Mouse (Mus musculus) kidney, adult 8-10 months (tissue): ENCODE results near the gene Grtp1.

Experiments used
- DNase-seq, 2 experiments: peaks; one replicate each; pipeline ENCODE4 v3.0.0; 2022

The Grtp1 gene

DNA sequence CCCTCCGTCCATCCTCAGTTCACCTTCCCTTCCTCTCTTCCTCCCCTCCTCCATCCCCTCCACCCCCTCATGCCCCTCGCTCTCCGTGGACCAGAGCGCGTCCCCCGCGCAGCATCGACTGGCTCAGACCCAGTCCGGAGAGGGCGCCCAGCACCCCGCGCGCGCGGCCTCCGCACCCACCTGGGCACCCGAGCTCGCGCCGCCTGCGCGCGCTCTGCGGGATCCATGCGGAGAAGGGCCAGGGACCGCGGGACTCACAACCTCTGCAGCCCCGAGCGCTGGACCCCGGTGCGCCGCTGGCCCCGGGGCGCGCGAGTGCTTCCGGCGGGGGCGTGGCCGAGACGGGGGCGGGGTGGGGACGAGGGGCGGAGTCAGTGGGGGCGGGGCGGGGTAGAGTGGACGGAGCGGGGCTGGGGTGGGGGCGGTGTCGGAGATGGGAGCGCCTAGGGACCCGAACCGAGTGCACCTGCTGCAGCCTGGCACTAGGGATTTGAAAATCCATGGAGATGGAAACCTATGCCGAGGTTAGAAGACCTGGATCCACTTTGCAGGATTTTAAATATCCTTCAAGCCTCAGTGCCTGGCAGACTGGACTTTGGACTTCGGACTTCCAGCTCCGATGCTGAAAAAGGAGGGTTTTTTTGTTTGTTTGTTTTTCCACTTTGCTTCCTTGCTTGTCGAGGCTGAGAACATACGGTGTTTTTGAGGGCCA is at the start of gene Grtp1:
TSS of gene Grtp1 (minus strand) at position 320 of the 712 bp plus-strand sequence.
- peak; percentile 65 to 71 for DNase-seq

DNA sequence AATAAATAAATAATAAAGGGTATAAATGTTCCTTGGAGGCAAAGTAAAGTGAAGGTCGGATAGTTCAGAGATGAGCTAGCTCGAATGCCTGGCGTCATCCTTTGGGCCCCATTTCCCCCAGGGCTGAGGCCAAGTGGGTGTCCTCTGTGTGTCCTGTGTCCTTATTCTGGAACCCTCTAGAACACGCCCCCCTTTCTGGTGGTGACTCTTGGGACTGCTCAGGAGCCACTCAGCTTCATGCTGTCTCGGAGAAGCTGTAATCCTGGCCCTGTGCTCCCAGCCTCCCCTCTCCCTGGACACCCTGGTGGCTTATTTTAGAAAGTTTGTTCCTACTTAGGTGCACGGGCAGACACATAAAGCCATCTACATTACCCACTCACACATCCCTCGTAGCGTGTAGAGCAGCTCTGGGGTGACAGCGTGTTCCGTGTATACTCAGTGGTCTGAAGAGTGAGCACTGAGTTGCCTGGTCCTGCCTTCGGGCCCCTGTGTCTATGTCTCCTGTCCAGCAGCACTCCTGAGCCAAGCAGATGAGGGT is 44.0 kb upstream of the Grtp1 start:
- DNase-seq, result no peak

DNA sequence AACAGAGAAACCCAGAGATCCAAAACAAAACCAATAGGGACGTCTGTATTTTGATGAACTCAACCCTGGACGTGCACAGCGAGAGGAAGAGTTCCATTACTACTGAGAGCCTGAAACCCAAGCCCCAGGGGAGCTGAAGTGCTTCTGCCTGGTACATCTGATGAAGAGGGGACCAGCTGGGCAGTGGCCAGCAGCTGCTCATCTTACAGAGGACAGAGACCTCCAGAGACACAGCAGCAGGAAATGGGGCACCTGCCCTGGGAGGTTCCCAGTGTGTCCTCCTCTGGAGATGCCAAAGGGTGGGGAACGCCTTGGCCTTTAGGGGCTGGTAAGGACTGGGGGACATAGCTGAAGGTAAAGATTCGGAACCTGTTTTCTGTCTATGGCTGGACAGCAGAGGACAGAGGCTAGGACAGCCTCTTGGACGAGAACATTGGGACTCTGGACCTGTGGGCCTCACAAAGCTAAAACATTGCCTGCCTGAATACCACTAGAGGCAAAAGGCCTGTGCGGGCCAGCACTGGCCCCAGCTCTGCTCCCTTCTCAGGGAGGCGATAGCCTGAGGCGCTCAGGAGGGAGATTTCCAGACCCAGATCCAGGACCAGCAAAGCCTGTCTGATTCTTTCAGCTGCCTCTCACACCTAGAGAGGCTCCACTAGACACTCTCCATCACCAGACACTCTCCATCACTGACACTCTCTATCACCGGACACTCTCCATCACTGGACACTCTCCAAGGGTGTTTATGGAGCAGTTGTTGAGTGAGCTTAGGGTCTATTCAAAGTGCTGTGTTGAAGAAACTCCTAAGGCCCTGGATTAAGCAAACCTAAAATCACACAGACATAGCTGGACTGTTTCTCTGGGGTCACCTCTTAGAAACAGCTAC is 42.8 kb upstream of the Grtp1 start:
- no peak for DNase-seq

DNA sequence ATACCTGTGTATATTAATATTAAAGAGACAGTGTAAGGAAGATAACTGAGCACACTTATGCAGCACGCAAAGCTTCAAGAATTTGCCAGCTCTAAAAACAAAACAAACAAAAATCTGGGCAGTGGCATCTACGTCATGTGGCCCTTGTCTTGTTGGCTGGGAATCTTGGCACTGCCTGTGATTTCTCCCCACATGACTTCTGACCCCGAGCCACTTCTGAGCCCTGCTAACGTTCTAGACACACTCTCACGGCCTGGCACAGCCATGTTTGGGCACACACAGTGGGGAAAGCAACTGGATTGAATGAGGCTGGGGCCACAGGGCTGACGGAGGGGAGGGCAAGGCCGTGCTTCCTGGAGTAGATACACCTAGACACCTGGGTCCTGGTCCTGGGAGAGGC is 40.3 kb upstream of the Grtp1 start:
- peak; percentile 45 to 55 for DNase-seq

DNA sequence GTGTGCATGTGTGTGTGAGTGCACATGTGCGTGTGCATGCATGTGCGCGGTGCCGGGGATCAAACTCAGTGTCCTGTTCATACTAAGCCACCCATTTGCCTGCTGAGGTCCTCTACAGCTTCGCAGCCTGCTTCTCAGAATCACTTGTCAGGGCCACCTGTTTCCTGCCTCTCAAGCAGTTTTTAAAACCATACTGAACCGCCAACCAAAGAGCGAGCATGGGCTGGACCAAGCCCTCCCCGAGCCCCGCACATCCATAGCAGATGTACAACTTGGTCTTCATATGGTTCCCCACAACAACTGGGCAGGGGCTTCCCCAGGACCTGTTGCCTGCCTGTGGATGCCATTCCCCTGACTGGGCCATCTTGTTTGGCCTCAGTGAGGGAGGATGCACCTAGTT is 39.6 kb upstream of the Grtp1 start:
- no peak for DNase-seq

DNA sequence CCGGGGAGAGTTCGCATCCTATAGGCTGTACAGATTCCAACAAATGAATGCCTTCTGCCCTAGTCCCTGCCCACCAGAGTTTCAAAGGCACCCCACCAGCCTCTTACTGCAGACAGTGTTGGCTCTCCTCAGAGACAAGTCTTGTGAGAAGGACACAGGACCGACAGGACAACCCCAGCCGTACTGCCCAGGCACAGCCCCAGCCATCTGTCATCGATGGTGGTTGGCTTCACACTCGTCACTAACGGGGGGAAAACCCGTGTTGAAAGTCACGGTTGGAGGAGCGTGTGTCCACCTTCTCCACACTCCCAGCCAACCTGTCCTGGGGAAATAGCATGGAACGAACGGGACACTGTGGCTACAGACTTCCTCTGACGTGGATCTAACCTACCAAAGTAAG is 34.4 kb upstream of the Grtp1 start:
- DNase-seq, result no peak

DNA sequence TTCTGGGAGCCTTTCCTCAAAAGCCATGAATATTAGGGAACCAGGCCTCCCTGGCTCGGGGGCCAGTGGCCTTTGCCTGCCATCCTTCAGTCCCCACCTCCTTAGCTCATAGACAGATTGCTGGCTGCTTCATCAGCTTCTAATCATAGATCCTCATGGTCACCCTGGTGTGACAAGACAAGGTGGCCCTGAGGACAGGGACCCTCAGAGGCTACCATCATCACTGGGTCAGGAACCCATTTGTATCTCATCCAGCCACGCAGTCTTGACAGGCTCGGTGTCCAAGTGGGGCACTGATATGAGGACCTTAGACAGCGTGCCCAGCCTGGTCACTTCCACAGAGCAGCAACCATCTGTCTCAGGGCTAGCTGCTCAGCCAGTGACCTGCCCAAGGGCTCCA is 30.1 kb upstream of the Grtp1 start:
- DNase-seq, result no peak

DNA sequence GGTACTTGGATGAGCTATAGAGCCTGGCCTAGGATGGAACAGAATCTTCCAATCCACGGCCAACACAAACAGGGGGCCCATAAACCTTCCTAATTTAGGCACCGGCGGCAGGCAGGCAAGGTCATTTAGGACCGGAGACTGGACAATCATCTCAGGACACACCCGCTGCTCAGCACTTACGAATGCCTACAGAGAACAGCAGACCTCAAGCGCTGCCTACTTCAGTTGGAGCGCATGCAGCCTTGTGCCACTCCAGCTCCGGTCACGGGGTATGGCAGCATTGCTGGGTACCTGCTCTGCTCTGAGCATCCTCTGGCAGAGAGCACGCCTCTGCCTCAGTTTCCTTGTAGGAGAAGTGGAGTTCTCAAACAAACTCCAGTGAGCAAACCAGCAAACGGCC is 29.4 kb upstream of the Grtp1 start:
- no peak for DNase-seq

DNA sequence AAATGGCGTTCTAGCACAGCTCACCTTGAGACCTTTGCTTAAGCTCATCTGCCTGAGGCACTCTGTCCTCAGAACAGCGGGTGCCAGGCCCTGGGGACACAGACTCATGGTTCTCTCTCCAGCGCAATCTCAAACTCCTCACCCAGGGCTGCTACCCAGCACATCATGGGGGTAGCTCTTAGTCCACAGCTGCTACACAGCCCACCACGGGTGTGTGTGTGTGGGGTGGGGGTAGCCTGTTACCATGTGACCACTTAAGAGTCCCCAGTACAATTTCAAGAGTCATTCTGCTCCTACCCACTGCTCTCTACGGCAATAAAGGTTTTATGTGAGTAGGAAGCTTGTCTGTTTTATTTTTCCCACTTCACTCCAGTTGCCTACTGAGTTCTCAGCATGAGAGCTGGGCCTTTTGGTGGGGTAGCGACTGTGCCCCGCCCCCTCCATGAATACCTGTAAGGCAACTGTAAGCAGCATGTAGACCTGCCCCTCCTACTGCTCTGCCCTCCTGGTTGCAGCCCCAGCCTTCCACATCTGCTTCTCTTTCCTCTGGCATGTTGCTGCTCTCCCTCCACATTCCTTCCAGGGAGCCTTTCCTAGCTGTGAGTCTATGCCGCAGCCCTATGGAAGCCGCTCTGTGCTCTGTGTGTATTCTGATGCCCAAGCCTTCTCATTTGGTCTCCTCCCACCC is 28.6 kb upstream of the Grtp1 start:
- DNase-seq, result no peak

DNA sequence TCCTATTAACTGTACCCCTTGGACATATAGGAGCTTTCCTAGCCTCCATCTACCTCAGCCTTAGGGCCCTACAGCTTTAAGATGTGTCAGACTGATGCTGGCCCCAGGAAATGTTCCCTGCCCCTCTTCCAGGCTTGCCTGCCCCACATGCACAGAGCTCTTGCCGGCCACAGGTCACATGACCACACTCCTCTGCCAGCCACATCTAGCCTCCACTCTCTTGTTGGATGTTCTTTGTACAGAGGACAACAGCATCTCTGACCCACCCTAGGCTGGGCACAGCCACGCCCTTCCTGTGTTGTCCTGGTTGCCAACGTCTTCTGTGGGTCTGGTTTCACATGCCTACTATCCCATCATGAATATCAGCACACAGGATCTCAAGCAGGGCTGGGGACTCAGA is 26.8 kb upstream of the Grtp1 start:
- no peak for DNase-seq

DNA sequence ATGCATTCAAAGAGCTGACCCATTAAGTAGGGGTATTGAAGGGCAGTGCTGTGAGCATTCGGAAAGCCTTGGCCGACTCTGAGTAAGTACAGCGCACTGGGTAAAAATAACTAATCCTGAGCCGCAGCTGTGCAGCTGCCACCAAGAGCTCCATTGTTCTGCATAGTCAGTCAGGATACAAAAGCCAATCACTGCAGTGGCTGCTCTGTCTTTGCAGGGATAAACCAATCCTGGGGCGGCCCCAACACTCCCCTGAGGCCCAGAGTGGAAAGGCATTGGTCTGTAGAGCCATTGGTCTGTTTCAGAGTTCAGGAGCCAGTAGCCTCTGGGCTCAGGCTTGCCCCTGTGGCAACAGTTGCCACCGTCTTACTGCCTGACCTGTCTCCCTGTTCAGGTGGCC is 25.9 kb upstream of the Grtp1 start:
- DNase-seq, result no peak

DNA sequence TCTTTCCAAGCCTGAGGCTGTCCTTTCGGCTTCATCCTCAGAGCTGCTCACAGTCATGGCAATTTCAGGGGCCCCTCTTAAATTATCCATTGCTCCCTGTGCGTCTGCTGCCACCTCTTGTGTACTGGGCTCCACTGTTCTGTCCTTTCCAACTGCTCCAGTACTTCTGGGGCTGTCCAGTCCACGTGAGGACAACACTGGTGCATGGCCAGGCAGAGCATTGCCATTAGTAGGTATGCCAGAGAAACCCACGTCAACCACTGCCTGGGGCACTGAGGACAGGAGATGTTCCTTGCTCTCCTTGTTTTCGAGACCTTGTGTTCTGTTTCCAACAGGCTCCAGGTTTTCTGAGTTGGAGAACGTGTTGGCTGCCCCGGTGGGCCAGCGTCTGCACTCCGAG is 24.0 kb upstream of the Grtp1 start:
- DNase-seq, result no peak

DNA sequence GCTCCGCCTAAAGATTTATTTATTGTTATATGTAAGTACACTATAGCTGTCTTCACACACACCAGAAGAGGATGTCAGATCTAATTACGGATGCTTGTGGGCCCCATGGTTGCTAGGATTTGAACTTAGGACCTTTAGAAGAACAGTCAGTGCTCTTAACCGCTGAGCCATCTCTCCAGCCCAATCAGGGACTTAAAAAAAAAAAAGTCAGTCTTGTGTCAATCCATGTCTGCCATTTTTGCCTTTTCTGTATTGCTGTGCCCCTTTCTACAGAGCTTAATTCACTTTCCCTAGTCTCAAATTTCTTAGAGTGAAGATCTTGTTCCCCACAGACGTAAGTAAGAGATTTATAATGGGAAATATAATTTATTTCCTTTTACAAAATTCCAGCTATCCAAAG is 18.0 kb upstream of the Grtp1 start:
- no peak for DNase-seq

DNA sequence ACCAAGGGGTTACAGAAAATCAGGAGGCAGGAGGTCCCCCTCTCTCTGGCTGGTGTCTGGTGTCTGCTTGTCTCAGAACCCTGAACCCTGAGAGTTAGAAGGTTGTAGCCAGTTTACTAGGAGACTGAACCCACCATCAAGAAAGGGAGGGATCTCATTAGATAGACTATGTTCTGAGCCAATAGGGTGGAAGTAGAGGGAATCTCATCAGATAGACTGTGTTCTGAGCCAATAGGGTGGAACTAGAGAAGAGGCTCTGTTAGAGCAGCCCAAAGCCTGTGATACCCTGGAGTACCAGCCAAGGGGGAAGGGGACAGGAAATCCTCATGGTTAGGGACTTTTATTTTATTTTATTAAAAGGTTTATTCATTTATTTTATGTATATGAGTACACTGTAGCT is 17.6 kb upstream of the Grtp1 start:
- DNase-seq, result no peak

DNA sequence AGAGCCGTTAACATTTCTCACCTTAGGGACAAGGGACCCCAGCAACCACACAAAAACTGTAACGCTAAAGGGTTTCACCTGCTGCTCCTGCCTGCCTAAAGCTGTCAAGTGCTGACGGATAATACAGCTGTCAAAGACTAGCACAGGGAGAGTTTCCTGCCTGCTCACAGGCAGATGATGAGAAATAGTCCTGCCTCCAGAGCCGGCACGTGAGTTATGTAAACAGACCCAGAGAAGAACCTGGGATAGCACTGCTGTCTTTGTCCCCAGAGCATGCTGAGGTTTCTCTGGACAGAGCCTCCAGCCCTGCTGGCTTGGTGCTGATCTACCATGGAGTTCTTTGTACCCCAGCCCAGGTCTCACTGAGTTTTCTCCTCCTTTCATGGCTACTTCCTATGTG is 16.7 kb upstream of the Grtp1 start:
- no peak for DNase-seq

DNA sequence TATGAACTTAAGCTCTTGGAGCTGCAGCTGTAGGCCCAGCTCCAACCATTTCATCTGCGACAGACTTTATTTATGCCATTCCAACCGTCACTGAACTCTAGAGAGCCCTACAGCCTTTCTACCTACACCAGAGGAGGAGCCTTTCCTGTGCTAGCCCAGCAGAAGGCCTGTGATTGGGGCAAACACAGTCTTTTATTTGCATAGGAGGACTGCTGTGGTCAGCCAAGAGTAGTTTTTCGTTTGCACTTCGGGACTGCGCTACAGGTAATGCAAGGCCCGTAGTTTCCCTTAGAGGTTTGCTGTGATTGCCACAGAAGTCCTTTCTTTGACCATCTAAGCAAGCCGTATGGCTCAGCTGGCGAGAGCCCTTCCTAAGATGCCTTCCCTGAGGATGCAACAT is 16.0 kb upstream of the Grtp1 start:
- no peak for DNase-seq

DNA sequence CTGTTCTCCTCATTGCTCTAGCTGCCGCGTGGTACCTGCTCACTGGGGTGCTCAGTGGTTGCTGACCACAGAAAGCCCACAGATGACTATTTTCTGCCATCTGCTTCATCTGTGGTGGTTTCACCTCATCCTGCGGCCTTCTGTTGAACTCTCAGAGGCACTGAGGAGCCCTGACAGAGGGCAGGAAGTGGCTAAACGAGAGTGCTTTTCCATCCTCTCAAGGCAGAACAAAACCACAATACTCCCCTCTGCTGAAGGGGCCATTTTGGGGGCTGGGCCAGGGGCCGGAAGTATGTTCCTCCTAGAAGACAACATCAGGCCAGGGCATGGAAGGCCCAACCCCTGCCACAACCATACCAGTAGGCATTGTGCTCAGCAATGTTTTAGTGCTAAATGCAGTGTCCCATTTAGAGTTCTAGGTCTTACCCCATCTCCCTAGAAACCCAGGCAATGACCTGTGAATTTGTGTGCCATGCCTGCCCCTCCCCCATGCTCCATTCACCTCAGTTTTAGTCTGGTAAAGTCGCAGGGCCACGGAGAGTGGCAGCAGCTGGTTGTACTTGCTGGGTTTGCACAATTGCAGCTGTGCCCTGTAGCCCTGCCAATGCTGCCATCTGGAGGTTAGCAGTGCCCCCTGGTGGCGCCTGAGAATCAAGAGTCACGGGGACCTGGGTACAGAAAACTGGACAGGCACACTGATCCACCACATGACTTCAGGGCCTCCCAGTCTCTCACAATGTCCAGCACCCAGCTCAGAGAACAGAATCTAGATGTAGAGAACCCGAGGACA is 13.3 kb upstream of the Grtp1 start:
- peak; percentile 87 to 92 for DNase-seq

DNA sequence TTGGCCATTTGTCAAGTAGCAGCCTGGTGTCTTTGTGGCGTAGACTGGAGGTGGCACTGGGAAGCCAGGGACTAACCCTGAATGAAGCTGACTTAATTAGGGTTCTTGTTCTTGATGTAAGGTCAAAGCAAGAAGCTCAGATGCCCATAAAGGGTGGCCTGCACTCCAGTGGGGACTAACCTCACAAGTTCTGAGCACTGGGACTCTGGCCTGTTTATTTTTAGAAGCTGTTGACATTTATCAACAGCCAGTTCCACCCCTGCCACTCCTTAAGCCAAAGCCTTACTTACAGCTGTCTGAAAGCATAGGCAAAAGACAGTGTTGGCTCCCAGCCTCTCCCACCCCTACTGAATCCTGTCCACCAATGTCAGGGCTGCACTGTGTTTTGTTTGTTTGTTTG is 9.3 kb upstream of the Grtp1 start:
- DNase-seq, result no peak

DNA sequence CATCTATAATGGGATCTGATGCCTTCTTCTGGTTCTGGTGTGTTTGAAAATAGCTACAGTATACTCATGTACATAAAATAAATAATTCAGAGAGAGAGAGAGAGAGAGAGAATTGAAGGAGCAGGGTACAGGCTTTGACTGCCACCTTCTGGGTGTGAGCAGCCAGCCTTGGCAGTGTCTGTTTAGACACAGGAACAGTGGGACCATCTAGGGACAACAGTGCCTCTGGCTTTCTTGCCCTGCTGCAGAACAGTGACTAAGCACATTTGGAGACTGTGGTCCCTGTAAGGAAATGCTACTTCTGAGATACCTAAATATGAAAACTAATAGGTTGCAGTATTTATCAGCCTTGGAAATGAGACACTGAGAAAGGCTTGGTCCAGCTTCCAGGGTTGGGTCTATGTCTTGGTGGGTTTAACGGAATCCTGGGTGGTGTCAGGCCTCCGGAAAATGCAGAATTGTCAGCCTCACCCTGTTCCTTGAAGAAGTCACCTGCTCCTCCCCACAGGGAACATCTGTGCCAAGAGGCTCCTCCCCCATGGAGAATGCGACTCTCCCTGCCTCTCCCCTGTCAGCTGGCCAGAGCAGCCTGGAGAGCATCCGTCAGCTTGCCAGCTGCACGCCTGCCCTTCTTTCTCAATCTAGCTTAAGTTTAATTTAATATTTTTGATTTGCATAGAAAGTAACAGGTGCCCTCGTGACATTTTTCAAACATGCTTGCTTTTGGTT is 8.4 kb upstream of the Grtp1 start:
- DNase-seq, result peak in 1 of 2 experiments; percentile 46

DNA sequence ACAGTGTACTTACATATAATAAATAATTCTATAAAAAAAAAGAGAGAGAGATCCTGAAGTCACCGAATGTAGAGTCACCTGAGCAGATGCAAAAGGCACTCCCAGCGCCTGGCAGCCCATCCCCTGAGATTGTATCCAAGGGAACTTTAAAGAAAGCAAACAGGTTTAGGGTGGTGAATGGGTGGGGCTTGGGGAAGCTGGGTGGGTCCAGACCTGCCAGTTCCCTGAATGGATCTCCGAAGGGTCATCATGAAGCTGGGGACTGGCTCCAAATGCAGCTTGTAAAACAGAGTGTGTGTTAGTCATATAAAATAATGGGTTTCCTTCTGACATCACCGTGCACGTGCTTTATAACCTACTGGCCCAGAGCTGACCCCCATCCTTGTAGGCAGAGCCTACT is 5.9 kb upstream of the Grtp1 start:
- DNase-seq, result no peak

DNA sequence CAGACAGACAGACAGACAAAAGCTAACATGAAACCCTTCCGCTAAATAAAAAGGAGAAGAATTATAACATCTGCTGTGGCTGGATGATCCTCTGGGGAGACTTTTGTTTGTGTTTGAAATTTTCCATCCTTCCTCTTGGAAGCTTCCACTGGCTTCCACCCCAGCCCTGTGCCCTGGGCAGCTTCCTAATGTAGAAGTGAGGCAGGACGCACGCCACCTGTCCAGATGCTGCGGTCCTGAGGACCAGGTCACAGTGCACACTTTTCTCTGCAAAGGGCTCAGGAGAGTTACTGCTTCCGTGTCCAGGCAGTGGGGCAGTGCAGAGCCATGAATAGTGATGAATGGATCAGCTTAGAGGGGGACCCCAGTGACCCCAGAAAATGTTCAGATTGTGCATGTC is 4.9 kb upstream of the Grtp1 start:
- DNase-seq, result no peak
